Mouse (Mus musculus): ENCODE measurements around the gene Phb2. TPM values are rescaled to one million over a fixed set of nuclear protein-coding genes. Genes with fewer than 3 reads are reported as not detected.
A peak's percentile ranks its signal among the peaks of the same experiment; 100 is the strongest.

Gene Phb2
- polyA plus RNA-seq, 1 experiment from 2014 or later = 270 TPM

- Histone ChIP-seq H3K4me3 (no peak overlapping the region), H3K9me3 (no peaks in the 10 kb centered on the region), H3K9ac (no peak overlapping the region), H3K36me3 (peaks cover 8% of the 10 kb centered on the region; the same call in 1 of the 2 replicates), H3K27ac (replicated peaks) (no peak overlapping the region), H3K4me1 (replicated peaks) (peaks cover 15% of the 10 kb centered on the region), H3K27me3 (no peaks in the 10 kb centered on the region), H3K4me2 (no peak overlapping the region)
- ATAC-seq (ENCODE audit: low FRiP score, low read depth) = no peak
- 91% methylated on average over 7 of the region's 7 CpGs for WGBS
Measured at GRCm38 (mm10) chr6:124696441-124697150, 15.5 kb upstream of the Phb2 start.

GRCm38 (mm10) chr6:124698751-124699150 lies 13.4 kb upstream of the Phb2 start:
- 90% methylated on average over 6 of the region's 6 CpGs for WGBS

GRCm38 (mm10) chr6:124699366-124699765 lies 12.8 kb upstream of the Phb2 start:
- ATAC-seq (ENCODE audit: low FRiP score, low read depth) = no peak
- Histone ChIP-seq H3K27ac (replicated peaks) (no peak overlapping the region), H3K4me2 (no peak overlapping the region), H3K9ac (no peak overlapping the region), H3K4me1 (replicated peaks) (peaks cover 5% of the 10 kb centered on the region), H3K4me3 (no peak overlapping the region), H3K27me3 (no peaks in the 10 kb centered on the region), H3K36me3 (peaks cover 34% of the 10 kb centered on the region), H3K9me3 (no peaks in the 10 kb centered on the region)
- 93% methylated on average over 4 of the region's 4 CpGs for WGBS

More at GRCm38 (mm10) chr6:124698751-124699150, 13.4 kb upstream of the Phb2 start:
- Histone ChIP-seq H3K27ac (replicated peaks) (no peak overlapping the region), H3K4me3 (no peak overlapping the region), H3K27me3 (no peaks in the 10 kb centered on the region), H3K4me1 (replicated peaks) (peaks cover 11% of the 10 kb centered on the region), H3K9me3 (no peaks in the 10 kb centered on the region), H3K36me3 (peaks cover 28% of the 10 kb centered on the region), H3K4me2 (no peak overlapping the region), H3K9ac (no peak overlapping the region)
- no peak for ATAC-seq (ENCODE audit: low FRiP score, low read depth)

GRCm38 (mm10) chr6:124699962-124700610 lies 12.1 kb upstream of the Phb2 start:
- H3K9ac ChIP-seq = no peak overlapping the region
- H3K4me3 ChIP-seq = no peak overlapping the region
- WGBS = 80% methylated on average over 11 of the region's 11 CpGs
- H3K9me3 ChIP-seq = no peaks in the 10 kb centered on the region
- H3K4me2 ChIP-seq = no peak overlapping the region
- H3K27ac ChIP-seq (replicated peaks) = no peak overlapping the region
- peaks cover 41% of the 10 kb centered on the region for H3K36me3 ChIP-seq
- H3K27me3 ChIP-seq = no peaks in the 10 kb centered on the region
- ATAC-seq (ENCODE audit: low FRiP score, low read depth) = peak; percentile 46; the same call in 1 of the 2 replicates
- no peaks in the 10 kb centered on the region for H3K4me1 ChIP-seq (replicated peaks)

- Histone ChIP-seq H3K27me3 (no peaks in the 10 kb centered on the region), H3K9ac (no peak overlapping the region), H3K4me2 (no peak overlapping the region), H3K4me3 (no peak overlapping the region), H3K9me3 (no peaks in the 10 kb centered on the region), H3K36me3 (peaks cover 46% of the 10 kb centered on the region), H3K27ac (replicated peaks) (no peak overlapping the region), H3K4me1 (replicated peaks) (no peaks in the 10 kb centered on the region)
- ATAC-seq (ENCODE audit: low FRiP score, low read depth) = no peak
- 73% methylated on average over 8 of the region's 8 CpGs for WGBS
Measured at GRCm38 (mm10) chr6:124701338-124701737, 10.8 kb upstream of the Phb2 start.

- H3K9me3 ChIP-seq = no peaks in the 10 kb centered on the region
Measured at GRCm38 (mm10) chr6:124702102-124702783, 9.9 kb upstream of the Phb2 start.

GRCm38 (mm10) chr6:124702784-124703103 lies 9.4 kb upstream of the Phb2 start:
- no peaks in the 10 kb centered on the region for H3K27me3 ChIP-seq
- H3K9ac ChIP-seq = no peak overlapping the region
- no peak overlapping the region for H3K4me2 ChIP-seq
- no peak overlapping the region for H3K4me3 ChIP-seq
- WGBS = 54% methylated on average over 3 of the region's 3 CpGs
- H3K27ac ChIP-seq (replicated peaks) = no peak overlapping the region
- H3K9me3 ChIP-seq = no peaks in the 10 kb centered on the region
- peaks cover 46% of the 10 kb centered on the region for H3K36me3 ChIP-seq
- ATAC-seq (ENCODE audit: low FRiP score, low read depth) = peak; percentile 63; the same call in 1 of the 2 replicates
- no peaks in the 10 kb centered on the region for H3K4me1 ChIP-seq (replicated peaks)

More at GRCm38 (mm10) chr6:124702102-124702783, 9.9 kb upstream of the Phb2 start:
- no peak overlapping the region for H3K4me2 ChIP-seq
- peaks cover 46% of the 10 kb centered on the region for H3K36me3 ChIP-seq
- 92% methylated on average over 17 of the region's 17 CpGs for WGBS
- H3K4me1 ChIP-seq (replicated peaks) = no peaks in the 10 kb centered on the region
- no peak overlapping the region for H3K27ac ChIP-seq (replicated peaks)
- H3K4me3 ChIP-seq = no peak overlapping the region
- H3K9ac ChIP-seq = no peak overlapping the region
- peak; percentile 24; the same call in 1 of the 2 replicates for ATAC-seq (ENCODE audit: low FRiP score, low read depth)
- no peaks in the 10 kb centered on the region for H3K27me3 ChIP-seq

GRCm38 (mm10) chr6:124703789-124704188 lies 8.3 kb upstream of the Phb2 start:
- Histone ChIP-seq H3K4me1 (replicated peaks) (no peaks in the 10 kb centered on the region), H3K9ac (no peak overlapping the region), H3K4me3 (no peak overlapping the region), H3K36me3 (peaks cover 51% of the 10 kb centered on the region), H3K27me3 (no peaks in the 10 kb centered on the region), H3K27ac (replicated peaks) (no peak overlapping the region), H3K4me2 (no peak overlapping the region), H3K9me3 (no peaks in the 10 kb centered on the region)
- ATAC-seq (ENCODE audit: low FRiP score, low read depth) = no peak
- WGBS = 82% methylated on average over 7 of the region's 7 CpGs

- H3K9me3 ChIP-seq = no peaks in the 10 kb centered on the region
- no peak for ATAC-seq (ENCODE audit: low FRiP score, low read depth)
- WGBS = 96% methylated on average over 2 of the region's 2 CpGs
- H3K4me1 ChIP-seq (replicated peaks) = 0 out of 2 replicates have a peak, but pooled peaks cover 2% of the 10 kb centered on the region
- H3K27me3 ChIP-seq = no peaks in the 10 kb centered on the region
- peaks cover 51% of the 10 kb centered on the region for H3K36me3 ChIP-seq
- no peak overlapping the region for H3K4me2 ChIP-seq
- no peak overlapping the region for H3K9ac ChIP-seq
- no peak overlapping the region for H3K4me3 ChIP-seq
- H3K27ac ChIP-seq (replicated peaks) = no peak overlapping the region
Measured at GRCm38 (mm10) chr6:124704417-124704816, 7.7 kb upstream of the Phb2 start.

GRCm38 (mm10) chr6:124706061-124706627 lies 6.0 kb upstream of the Phb2 start:
- H3K4me3 ChIP-seq = no peak overlapping the region
- H3K36me3 ChIP-seq = peaks cover 45% of the 10 kb centered on the region
- 87% methylated on average over 5 of the region's 5 CpGs for WGBS

GRCm38 (mm10) chr6:124708289-124708889 lies 3.7 kb upstream of the Phb2 start:
- no peak overlapping the region for H3K27ac ChIP-seq (replicated peaks)
- H3K36me3 ChIP-seq = peaks cover 26% of the 10 kb centered on the region
- 95% methylated on average over 10 of the region's 10 CpGs for WGBS
- no peak overlapping the region for H3K4me3 ChIP-seq
- no peaks in the 10 kb centered on the region for H3K9me3 ChIP-seq
- H3K9ac ChIP-seq = no peak overlapping the region
- H3K4me2 ChIP-seq = no peak overlapping the region
- ATAC-seq (ENCODE audit: low FRiP score, low read depth) = no peak
- peaks cover 26% of the 10 kb centered on the region for H3K4me1 ChIP-seq (replicated peaks)
- H3K27me3 ChIP-seq = no peaks in the 10 kb centered on the region

More at GRCm38 (mm10) chr6:124706061-124706627, 6.0 kb upstream of the Phb2 start:
- Histone ChIP-seq H3K27me3 (no peaks in the 10 kb centered on the region), H3K27ac (replicated peaks) (no peak overlapping the region), H3K9ac (no peak overlapping the region), H3K9me3 (no peaks in the 10 kb centered on the region), H3K4me1 (replicated peaks) (peaks cover 17% of the 10 kb centered on the region), H3K4me2 (no peak overlapping the region)
- ATAC-seq (ENCODE audit: low FRiP score, low read depth) = no peak

All from hindbrain, embryonic 15.5 days (tissue).